Mouse (Mus musculus): Measurements from ENCODE around the gene Wipf1. TPM values are rescaled to one million over a fixed set of nuclear protein-coding genes. Genes with fewer than 3 reads are reported as not detected.

Wipf1 gene
- polyA plus RNA-seq, 1 experiment from 2014 or later = 21.5 TPM

DNA sequence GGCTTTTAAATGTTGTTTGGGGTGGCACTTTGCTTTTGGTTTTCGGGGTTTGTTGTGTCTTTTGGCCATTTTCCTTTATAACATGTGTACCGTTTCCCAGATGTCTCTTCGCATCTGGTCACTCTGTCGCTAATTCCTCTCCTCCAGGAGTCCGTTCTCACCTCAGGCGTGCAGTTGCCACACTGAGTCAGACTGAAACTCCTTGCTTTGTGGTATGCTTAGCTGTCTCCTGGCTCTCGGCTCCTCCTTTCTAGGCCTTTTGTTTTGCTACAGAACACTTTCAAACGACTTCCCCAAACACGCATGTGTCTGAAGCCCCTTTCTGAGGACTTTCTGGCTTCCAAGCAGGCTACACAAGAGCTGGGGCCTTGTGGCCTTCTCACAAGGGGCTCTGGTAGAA lies 125.1 kb downstream of the Wipf1 start:
- H3K4me2 ChIP-seq (ENCODE audit: low read depth, low read length) = no peak overlapping the region
- no peaks in the 10 kb centered on the region for H3K27me3 ChIP-seq (replicated peaks; ENCODE audit: control insufficient read depth, insufficient read depth, low read length)
- no peaks in the 10 kb centered on the region for H3K9me3 ChIP-seq (ENCODE audit: control insufficient read depth, low read length)
- no peak for ATAC-seq (ENCODE audit: low read depth)
- no peak overlapping the region for H3K4me3 ChIP-seq (ENCODE audit: low read depth, low read length)
- no peak for DNase-seq (ENCODE audit: low spot score)
- H3K27ac ChIP-seq (replicated peaks; ENCODE audit: low read depth, low read length) = no peak overlapping the region
- no peak overlapping the region for H3K9ac ChIP-seq (ENCODE audit: low read depth, low read length)
- no peaks in the 10 kb centered on the region for H3K36me3 ChIP-seq (ENCODE audit: control insufficient read depth, insufficient read depth, low read length)
- WGBS = 84% methylated on average over 9 of the region's 9 CpGs
- H3K4me1 ChIP-seq (ENCODE audit: control insufficient read depth, insufficient read depth, low read length) = no peaks in the 10 kb centered on the region

DNA sequence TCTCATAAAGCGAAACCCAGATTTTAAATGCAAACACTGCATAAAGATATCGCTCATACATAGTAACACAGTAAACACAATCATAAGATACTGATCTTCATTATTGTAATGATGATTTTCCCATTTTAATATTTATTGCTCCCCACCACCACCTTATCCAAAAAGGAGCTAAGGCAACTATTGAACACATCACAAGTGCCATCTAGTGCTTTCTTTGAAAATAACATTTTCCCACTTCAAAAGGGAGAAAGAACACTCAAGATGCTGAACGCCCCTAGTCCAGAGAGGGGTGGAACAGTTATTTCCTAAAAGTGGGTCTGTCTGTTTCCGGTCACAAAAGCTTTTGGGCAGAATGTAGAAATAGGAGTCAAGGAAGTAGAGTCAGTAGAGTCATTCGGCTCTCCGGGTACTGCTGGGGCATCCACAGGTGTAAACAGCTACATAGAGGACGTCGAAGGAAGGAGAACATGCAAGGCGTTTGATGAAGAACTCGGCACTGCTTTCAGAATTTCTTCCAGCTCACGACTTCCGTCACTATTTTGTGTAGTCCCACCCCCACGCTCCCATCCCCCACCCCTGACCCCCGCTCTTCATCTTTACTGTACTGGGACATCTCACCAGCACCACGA lies 126.0 kb downstream of the Wipf1 start:
- no peak overlapping the region for H3K27ac ChIP-seq (replicated peaks; ENCODE audit: low read depth, low read length)
- no peak overlapping the region for H3K9ac ChIP-seq (ENCODE audit: low read depth, low read length)
- H3K36me3 ChIP-seq (ENCODE audit: control insufficient read depth, insufficient read depth, low read length) = no peaks in the 10 kb centered on the region
- 74% methylated on average over 15 of the region's 15 CpGs for WGBS
- ATAC-seq (ENCODE audit: low read depth) = no peak
- no peak overlapping the region for H3K4me3 ChIP-seq (ENCODE audit: low read depth, low read length)
- H3K4me2 ChIP-seq (ENCODE audit: low read depth, low read length) = no peak overlapping the region
- no peaks in the 10 kb centered on the region for H3K9me3 ChIP-seq (ENCODE audit: control insufficient read depth, low read length)
- no peak for DNase-seq (ENCODE audit: low spot score)
- H3K27me3 ChIP-seq (replicated peaks; ENCODE audit: control insufficient read depth, insufficient read depth, low read length) = no peaks in the 10 kb centered on the region
- H3K4me1 ChIP-seq (ENCODE audit: control insufficient read depth, insufficient read depth, low read length) = no peaks in the 10 kb centered on the region

DNA sequence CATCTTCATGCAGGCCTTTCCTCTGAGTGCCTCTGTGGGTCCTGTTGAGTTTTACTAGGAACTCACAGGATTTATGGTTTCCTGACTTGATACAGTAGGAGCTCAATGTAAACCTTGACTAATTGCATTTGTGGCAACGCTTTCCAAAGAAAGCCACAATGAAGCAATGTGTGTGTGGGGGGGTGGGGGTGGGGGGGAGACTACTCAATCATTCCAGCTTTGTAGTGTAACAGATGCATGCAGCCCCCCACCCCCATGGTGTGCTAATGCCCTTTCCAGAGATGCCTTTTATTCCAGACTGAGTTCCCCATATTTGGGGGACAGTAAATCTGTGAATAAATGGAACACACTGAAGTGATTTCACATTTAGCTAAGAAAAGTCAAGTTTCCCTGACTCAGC lies 127.8 kb downstream of the Wipf1 start:
- no peak overlapping the region for H3K27ac ChIP-seq (replicated peaks; ENCODE audit: low read depth, low read length)
- DNase-seq (ENCODE audit: low spot score) (peak; percentile 27), ATAC-seq (ENCODE audit: low read depth) (no peak)
- H3K27me3 ChIP-seq (replicated peaks; ENCODE audit: control insufficient read depth, insufficient read depth, low read length) = no peaks in the 10 kb centered on the region
- H3K9me3 ChIP-seq (ENCODE audit: control insufficient read depth, low read length) = 0 out of 2 replicates have a peak, but pooled peaks cover 5% of the 10 kb centered on the region
- no peak overlapping the region for H3K9ac ChIP-seq (ENCODE audit: low read depth, low read length)
- H3K4me1 ChIP-seq (ENCODE audit: control insufficient read depth, insufficient read depth, low read length) = no peaks in the 10 kb centered on the region
- H3K4me2 ChIP-seq (ENCODE audit: low read depth, low read length) = no peak overlapping the region
- no peak overlapping the region for H3K4me3 ChIP-seq (ENCODE audit: low read depth, low read length)
- 32% methylated on average over 1 of the region's 1 CpGs for WGBS
- no peaks in the 10 kb centered on the region for H3K36me3 ChIP-seq (ENCODE audit: control insufficient read depth, insufficient read depth, low read length)

DNA sequence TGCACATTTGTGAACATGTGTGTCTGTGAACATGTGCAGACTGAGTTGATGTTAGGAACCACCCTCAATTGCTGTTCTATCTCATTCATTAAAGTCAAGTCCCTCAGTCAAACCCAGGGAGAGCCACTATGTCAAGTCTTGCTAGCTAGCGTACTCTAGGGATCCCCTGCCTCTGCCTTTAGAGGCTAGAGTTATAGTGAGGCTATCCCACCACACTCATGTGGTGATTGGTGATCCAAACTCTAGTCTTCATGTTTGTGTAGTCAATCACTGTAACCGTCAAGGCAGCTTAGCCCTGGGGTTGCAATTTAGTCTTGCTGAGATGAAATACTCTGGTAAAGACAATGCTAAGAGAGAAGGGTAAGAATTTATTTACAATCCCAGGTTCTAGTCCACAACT lies 132.1 kb downstream of the Wipf1 start:
- H3K27me3 ChIP-seq (replicated peaks; ENCODE audit: control insufficient read depth, insufficient read depth, low read length) = no peaks in the 10 kb centered on the region
- DNase-seq (ENCODE audit: low spot score) (no peak), ATAC-seq (ENCODE audit: low read depth) (no peak)

DNA sequence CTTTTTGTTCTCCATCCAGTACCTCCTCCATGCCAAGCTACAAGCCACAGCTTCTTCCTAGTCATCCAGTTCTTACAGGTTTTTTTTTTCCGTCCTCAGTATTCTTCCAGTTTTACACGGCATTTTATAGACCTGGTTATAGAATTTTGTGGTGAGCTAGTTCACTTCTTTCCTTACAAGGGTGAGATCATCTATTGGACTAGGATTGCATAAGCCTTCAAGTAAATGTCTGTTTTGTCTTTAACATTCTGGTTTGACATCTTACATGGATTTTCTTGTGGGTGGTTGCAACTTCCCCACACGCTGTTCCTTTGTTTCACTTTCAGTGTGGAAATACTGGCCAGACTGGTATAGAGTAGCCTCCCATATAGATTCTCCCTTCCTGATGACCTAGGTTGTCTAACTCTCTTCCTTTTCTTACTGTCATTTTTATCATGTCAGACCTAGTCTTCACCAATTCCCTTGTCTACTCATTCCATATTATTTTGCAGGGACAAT lies 132.7 kb downstream of the Wipf1 start:
- Histone ChIP-seq H3K4me3 (ENCODE audit: low read depth, low read length) (no peak overlapping the region), H3K27ac (replicated peaks; ENCODE audit: low read depth, low read length) (no peak overlapping the region), H3K4me2 (ENCODE audit: low read depth, low read length) (no peak overlapping the region), H3K9me3 (ENCODE audit: control insufficient read depth, low read length) (0 out of 2 replicates have a peak, but pooled peaks cover 5% of the 10 kb centered on the region), H3K9ac (ENCODE audit: low read depth, low read length) (no peak overlapping the region), H3K27me3 (replicated peaks; ENCODE audit: control insufficient read depth, insufficient read depth, low read length) (no peaks in the 10 kb centered on the region), H3K36me3 (ENCODE audit: control insufficient read depth, insufficient read depth, low read length) (no peaks in the 10 kb centered on the region), H3K4me1 (ENCODE audit: control insufficient read depth, insufficient read depth, low read length) (no peaks in the 10 kb centered on the region)
- ATAC-seq (ENCODE audit: low read depth) (no peak), DNase-seq (ENCODE audit: low spot score) (no peak)
- WGBS = 83% methylated on average over 3 of the region's 3 CpGs

More for the DNA sequence above, 132.1 kb downstream of the Wipf1 start:
- H3K9ac ChIP-seq (ENCODE audit: low read depth, low read length) = no peak overlapping the region
- 0 out of 2 replicates have a peak, but pooled peaks cover 5% of the 10 kb centered on the region for H3K9me3 ChIP-seq (ENCODE audit: control insufficient read depth, low read length)
- H3K4me2 ChIP-seq (ENCODE audit: low read depth, low read length) = no peak overlapping the region
- 100% methylated on average over 2 of the region's 2 CpGs for WGBS
- H3K27ac ChIP-seq (replicated peaks; ENCODE audit: low read depth, low read length) = no peak overlapping the region
- no peaks in the 10 kb centered on the region for H3K36me3 ChIP-seq (ENCODE audit: control insufficient read depth, insufficient read depth, low read length)
- no peak overlapping the region for H3K4me3 ChIP-seq (ENCODE audit: low read depth, low read length)
- no peaks in the 10 kb centered on the region for H3K4me1 ChIP-seq (ENCODE audit: control insufficient read depth, insufficient read depth, low read length)

DNA sequence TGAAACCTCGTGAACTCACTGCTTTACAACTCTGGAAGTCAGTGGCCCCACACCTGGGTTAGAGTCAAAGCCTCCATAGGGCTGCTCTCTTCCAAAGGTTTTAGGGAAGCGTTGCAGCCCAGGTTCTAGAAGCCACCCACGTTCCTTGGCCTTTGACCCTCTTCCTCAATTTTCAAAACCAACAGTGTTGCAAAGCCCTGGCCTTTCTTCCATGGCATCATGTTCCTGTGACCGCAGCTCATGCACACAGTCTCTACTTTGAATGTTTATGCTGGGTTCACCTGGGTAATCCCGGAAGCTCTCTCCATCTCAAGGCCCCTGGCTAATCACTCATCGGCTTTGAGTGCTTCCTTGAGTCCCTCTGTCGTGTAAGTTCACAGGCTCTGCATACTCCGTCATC lies 134.0 kb downstream of the Wipf1 start:
- Histone ChIP-seq H3K27ac (replicated peaks; ENCODE audit: low read depth, low read length) (no peak overlapping the region), H3K9me3 (ENCODE audit: control insufficient read depth, low read length) (0 out of 2 replicates have a peak, but pooled peaks cover 5% of the 10 kb centered on the region), H3K9ac (ENCODE audit: low read depth, low read length) (no peak overlapping the region), H3K36me3 (ENCODE audit: control insufficient read depth, insufficient read depth, low read length) (no peaks in the 10 kb centered on the region), H3K4me2 (ENCODE audit: low read depth, low read length) (no peak overlapping the region), H3K4me1 (ENCODE audit: control insufficient read depth, insufficient read depth, low read length) (no peaks in the 10 kb centered on the region), H3K27me3 (replicated peaks; ENCODE audit: control insufficient read depth, insufficient read depth, low read length) (no peaks in the 10 kb centered on the region), H3K4me3 (ENCODE audit: low read depth, low read length) (no peak overlapping the region)
- ATAC-seq (ENCODE audit: low read depth) = no peak
- WGBS = 74% methylated on average over 8 of the region's 8 CpGs
- DNase-seq (ENCODE audit: low spot score) = no peak

DNA sequence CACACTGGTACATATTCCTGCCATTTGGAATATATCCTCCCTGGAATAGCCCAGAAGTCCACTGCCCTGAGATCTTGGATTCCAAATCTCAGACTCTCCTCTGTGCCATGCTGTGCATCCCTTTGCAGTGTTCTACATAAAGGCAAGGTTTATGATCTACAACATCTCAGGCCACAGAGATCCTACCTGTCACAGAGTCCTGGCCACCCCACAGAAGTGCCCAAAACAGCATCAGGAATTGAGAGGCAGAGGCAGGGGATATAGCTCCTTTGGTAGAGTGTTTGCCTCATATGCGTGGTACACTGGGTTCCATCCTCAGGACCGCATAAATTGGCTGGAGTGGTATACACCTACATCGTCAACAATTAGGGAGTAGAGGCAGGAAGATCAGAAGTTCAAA lies 135.1 kb downstream of the Wipf1 start:
- H3K27ac ChIP-seq (replicated peaks; ENCODE audit: low read depth, low read length) = no peak overlapping the region
- 0 out of 2 replicates have a peak, but pooled peaks cover 5% of the 10 kb centered on the region for H3K9me3 ChIP-seq (ENCODE audit: control insufficient read depth, low read length)
- no peak overlapping the region for H3K4me2 ChIP-seq (ENCODE audit: low read depth, low read length)
- DNase-seq (ENCODE audit: low spot score) = no peak
- H3K4me1 ChIP-seq (ENCODE audit: control insufficient read depth, insufficient read depth, low read length) = no peaks in the 10 kb centered on the region
- no peaks in the 10 kb centered on the region for H3K27me3 ChIP-seq (replicated peaks; ENCODE audit: control insufficient read depth, insufficient read depth, low read length)
- no peaks in the 10 kb centered on the region for H3K36me3 ChIP-seq (ENCODE audit: control insufficient read depth, insufficient read depth, low read length)
- 89% methylated on average over 3 of the region's 3 CpGs for WGBS
- no peak overlapping the region for H3K9ac ChIP-seq (ENCODE audit: low read depth, low read length)
- no peak overlapping the region for H3K4me3 ChIP-seq (ENCODE audit: low read depth, low read length)
- ATAC-seq (ENCODE audit: low read depth) = no peak

DNA sequence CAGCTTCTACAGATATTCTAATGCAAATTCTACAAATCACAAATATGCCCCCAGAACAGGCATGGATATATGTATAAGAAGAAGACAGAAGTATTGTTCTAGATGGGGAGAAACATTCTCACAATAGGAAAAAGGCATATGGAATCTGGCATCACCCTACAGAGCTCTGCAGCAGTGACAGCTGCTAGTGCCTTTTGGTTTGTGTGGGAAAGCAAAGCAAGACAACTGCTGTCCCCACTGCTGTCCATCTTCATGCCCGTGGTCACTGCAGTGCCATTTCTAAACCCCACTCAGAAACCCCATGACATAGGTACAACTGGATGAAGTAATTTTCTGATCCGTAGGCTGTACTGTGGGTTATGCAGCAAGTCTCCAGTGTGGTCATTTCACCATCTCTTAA lies 136.8 kb downstream of the Wipf1 start:
- no peaks in the 10 kb centered on the region for H3K36me3 ChIP-seq (ENCODE audit: control insufficient read depth, insufficient read depth, low read length)
- 0 out of 2 replicates have a peak, but pooled peaks cover 3% of the 10 kb centered on the region for H3K4me1 ChIP-seq (ENCODE audit: control insufficient read depth, insufficient read depth, low read length)
- DNase-seq (ENCODE audit: low spot score) (no peak), ATAC-seq (ENCODE audit: low read depth) (no peak)
- no peak overlapping the region for H3K4me3 ChIP-seq (ENCODE audit: low read depth, low read length)
- no peak overlapping the region for H3K27ac ChIP-seq (replicated peaks; ENCODE audit: low read depth, low read length)
- 81% methylated on average over 2 of the region's 2 CpGs for WGBS
- no peak overlapping the region for H3K4me2 ChIP-seq (ENCODE audit: low read depth, low read length)
- no peak overlapping the region for H3K9ac ChIP-seq (ENCODE audit: low read depth, low read length)
- no peaks in the 10 kb centered on the region for H3K27me3 ChIP-seq (replicated peaks; ENCODE audit: control insufficient read depth, insufficient read depth, low read length)
- 0 out of 2 replicates have a peak, but pooled peaks cover 2% of the 10 kb centered on the region for H3K9me3 ChIP-seq (ENCODE audit: control insufficient read depth, low read length)

DNA sequence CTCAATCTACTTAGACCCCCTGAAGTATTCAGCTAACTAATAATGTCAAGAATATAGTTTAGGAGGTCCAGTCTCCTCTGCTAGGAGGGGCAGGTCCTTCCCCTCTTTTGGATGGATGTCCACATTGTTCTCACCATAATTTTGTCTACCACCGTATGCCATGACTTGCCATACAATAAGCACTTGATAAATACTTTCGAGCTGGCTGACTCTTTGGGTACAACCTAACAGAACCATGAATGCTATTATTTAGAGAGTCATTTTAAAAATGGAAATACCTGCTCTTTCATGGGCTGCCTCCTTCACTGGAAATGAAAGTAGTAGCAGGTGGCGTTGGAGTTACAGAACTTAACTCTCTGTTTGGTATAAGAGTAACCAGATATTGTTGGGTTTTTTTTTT lies 139.6 kb downstream of the Wipf1 start:
- WGBS = 80% methylated on average over 3 of the region's 3 CpGs
- DNase-seq (ENCODE audit: low spot score) = no peak
- no peak overlapping the region for H3K4me3 ChIP-seq (ENCODE audit: low read depth, low read length)
- no peaks in the 10 kb centered on the region for H3K27me3 ChIP-seq (replicated peaks; ENCODE audit: control insufficient read depth, insufficient read depth, low read length)
- ATAC-seq (ENCODE audit: low read depth) = no peak
- no peaks in the 10 kb centered on the region for H3K9me3 ChIP-seq (ENCODE audit: control insufficient read depth, low read length)
- H3K9ac ChIP-seq (ENCODE audit: low read depth, low read length) = no peak overlapping the region
- no peaks in the 10 kb centered on the region for H3K36me3 ChIP-seq (ENCODE audit: control insufficient read depth, insufficient read depth, low read length)
- peaks cover 3% of the 10 kb centered on the region; the same call in 1 of the 2 replicates for H3K4me1 ChIP-seq (ENCODE audit: control insufficient read depth, insufficient read depth, low read length)
- no peak overlapping the region for H3K4me2 ChIP-seq (ENCODE audit: low read depth, low read length)
- no peak overlapping the region for H3K27ac ChIP-seq (replicated peaks; ENCODE audit: low read depth, low read length)
